Mouse (Mus musculus): ENCODE measurements around the gene Pnma1. TPM values are rescaled to one million over a fixed set of nuclear protein-coding genes. Genes with fewer than 3 reads are reported as not detected.

The Pnma1 gene
- polyA plus RNA-seq (2012; rRNA removed): 20.5 and 23.3 TPM in 2 replicates

GRCm38 (mm10) chr12:84147954-84148621, at the start of gene Pnma1:
Gene Pnma1, minus strand, starts transcription at chr12:84148489.
- H3K27me3 ChIP-seq (ENCODE audit: control insufficient read depth, insufficient read depth, low read length): peaks cover 3% of the 10 kb centered on the region; the same call in 1 of the 2 replicates
- peaks cover 28% of the 10 kb centered on the region for H3K4me1 ChIP-seq (ENCODE audit: control insufficient read depth, insufficient read depth, low read length)
- peak within 1 kb of the TSS; percentile 90 for H3K4me3 ChIP-seq (ENCODE audit: control insufficient read depth, low read depth, low read length)
- H3K36me3 ChIP-seq (ENCODE audit: control insufficient read depth, insufficient read depth, low read length): no peaks in the 10 kb centered on the region; the same call in 1 of the 2 replicates
- TF ChIP-seq POLR2A (IDR thresholded peaks at IDR 0.05; ENCODE audit: control insufficient read depth, low read depth, low read length): peak; percentile 92
- TF ChIP-seq CTCF (IDR thresholded peaks at IDR 0.05; ENCODE audit: control insufficient read depth, insufficient read depth, insufficient replicate concordance, low read depth, low read length): peak; percentile 34; the same call in 1 of the 2 replicates
- peak within 1 kb of the TSS; percentile 75 for H3K27ac ChIP-seq (ENCODE audit: control insufficient read depth, insufficient read depth, low read depth, low read length)

GRCm38 (mm10) chr12:84195195-84195594, 46.9 kb upstream of the Pnma1 start:
- peaks cover 15% of the 10 kb centered on the region for H3K4me1 ChIP-seq (ENCODE audit: control insufficient read depth, insufficient read depth, low read length)
- no peak overlapping the region for H3K27ac ChIP-seq (ENCODE audit: control insufficient read depth, insufficient read depth, low read depth, low read length)
- no peak for TF ChIP-seq CTCF (IDR thresholded peaks at IDR 0.05; ENCODE audit: control insufficient read depth, insufficient read depth, insufficient replicate concordance, low read depth, low read length)
- H3K27me3 ChIP-seq (ENCODE audit: control insufficient read depth, insufficient read depth, low read length): no peaks in the 10 kb centered on the region
- H3K36me3 ChIP-seq (ENCODE audit: control insufficient read depth, insufficient read depth, low read length): no peaks in the 10 kb centered on the region
- H3K4me3 ChIP-seq (ENCODE audit: control insufficient read depth, low read depth, low read length): no peak overlapping the region

GRCm38 (mm10) chr12:84194400-84195109, 46.3 kb upstream of the Pnma1 start:
- Histone ChIP-seq H3K27me3 (ENCODE audit: control insufficient read depth, insufficient read depth, low read length) (no peaks in the 10 kb centered on the region), H3K36me3 (ENCODE audit: control insufficient read depth, insufficient read depth, low read length) (no peaks in the 10 kb centered on the region), H3K4me1 (ENCODE audit: control insufficient read depth, insufficient read depth, low read length) (peaks cover 15% of the 10 kb centered on the region), H3K27ac (ENCODE audit: control insufficient read depth, insufficient read depth, low read depth, low read length) (no peak overlapping the region), H3K4me3 (ENCODE audit: control insufficient read depth, low read depth, low read length) (no peak overlapping the region)
- TF ChIP-seq CTCF (IDR thresholded peaks at IDR 0.05; ENCODE audit: control insufficient read depth, insufficient read depth, insufficient replicate concordance, low read depth, low read length) (no peak), POLR2A (IDR thresholded peaks at IDR 0.05; ENCODE audit: control insufficient read depth, low read depth, low read length) (no peak)

- Histone ChIP-seq H3K27me3 (ENCODE audit: control insufficient read depth, insufficient read depth, low read length) (no peaks in the 10 kb centered on the region), H3K27ac (ENCODE audit: control insufficient read depth, insufficient read depth, low read depth, low read length) (peak overlapping the region; percentile 69), H3K4me3 (ENCODE audit: control insufficient read depth, low read depth, low read length) (peak overlapping the region; percentile 75), H3K4me1 (ENCODE audit: control insufficient read depth, insufficient read depth, low read length) (peaks cover 15% of the 10 kb centered on the region), H3K36me3 (ENCODE audit: control insufficient read depth, insufficient read depth, low read length) (no peaks in the 10 kb centered on the region)
- no peak for TF ChIP-seq CTCF (IDR thresholded peaks at IDR 0.05; ENCODE audit: control insufficient read depth, insufficient read depth, insufficient replicate concordance, low read depth, low read length)
- TF ChIP-seq POLR2A (IDR thresholded peaks at IDR 0.05; ENCODE audit: control insufficient read depth, low read depth, low read length): 0 out of 2 replicates have a peak, but pooled peaks have one; percentile 14
Measured at GRCm38 (mm10) chr12:84193642-84194399, 45.5 kb upstream of the Pnma1 start.

GRCm38 (mm10) chr12:84192741-84193641, 44.7 kb upstream of the Pnma1 start:
- peaks cover 15% of the 10 kb centered on the region for H3K4me1 ChIP-seq (ENCODE audit: control insufficient read depth, insufficient read depth, low read length)
- TF ChIP-seq POLR2A (IDR thresholded peaks at IDR 0.05; ENCODE audit: control insufficient read depth, low read depth, low read length): no peak
- TF ChIP-seq CTCF (IDR thresholded peaks at IDR 0.05; ENCODE audit: control insufficient read depth, insufficient read depth, insufficient replicate concordance, low read depth, low read length): no peak

GRCm38 (mm10) chr12:84192280-84192679, 44.0 kb upstream of the Pnma1 start:
- Histone ChIP-seq H3K36me3 (ENCODE audit: control insufficient read depth, insufficient read depth, low read length) (no peaks in the 10 kb centered on the region), H3K4me3 (ENCODE audit: control insufficient read depth, low read depth, low read length) (peak overlapping the region; percentile 75), H3K27ac (ENCODE audit: control insufficient read depth, insufficient read depth, low read depth, low read length) (no peak overlapping the region), H3K27me3 (ENCODE audit: control insufficient read depth, insufficient read depth, low read length) (no peaks in the 10 kb centered on the region), H3K4me1 (ENCODE audit: control insufficient read depth, insufficient read depth, low read length) (peaks cover 15% of the 10 kb centered on the region)
- TF ChIP-seq CTCF (IDR thresholded peaks at IDR 0.05; ENCODE audit: control insufficient read depth, insufficient read depth, insufficient replicate concordance, low read depth, low read length) (no peak), POLR2A (IDR thresholded peaks at IDR 0.05; ENCODE audit: control insufficient read depth, low read depth, low read length) (no peak)

More at GRCm38 (mm10) chr12:84192741-84193641, 44.7 kb upstream of the Pnma1 start:
- Histone ChIP-seq H3K27ac (ENCODE audit: control insufficient read depth, insufficient read depth, low read depth, low read length) (peak overlapping the region; percentile 69), H3K36me3 (ENCODE audit: control insufficient read depth, insufficient read depth, low read length) (no peaks in the 10 kb centered on the region), H3K27me3 (ENCODE audit: control insufficient read depth, insufficient read depth, low read length) (no peaks in the 10 kb centered on the region), H3K4me3 (ENCODE audit: control insufficient read depth, low read depth, low read length) (peak overlapping the region; percentile 75)
